8 mouse cellular contexts compared by ENCODE assay signal in genomic region chr3:66985539-66986286, GRCm38 (mm10). TPM values are rescaled to one million over a fixed set of nuclear protein-coding genes. Genes with fewer than 3 reads are reported as not detected.
DNase-seq lines count a peak whose midpoint lies in the region; ATAC-seq and TF ChIP-seq lines count a peak whose summit lies in the region.

No protein-coding gene starts in this region.

- H3K4me1 ChIP-seq in hindbrain, embryonic 12.5 days: peaks cover 23% of the 10 kb centered on the region

- peak overlapping the region; percentile 70 for H3K4me2 ChIP-seq in hindbrain, embryonic 12.5 days (replicated peaks)

- H3K36me3 ChIP-seq in hindbrain, embryonic 12.5 days: no peaks in the 10 kb centered on the region

- ATAC-seq in Patski: peak; percentile 60
- peak; percentile 96 for ATAC-seq in hindbrain, embryonic 12.5 days (ENCODE audit: low FRiP score)

- H3K9ac ChIP-seq in hindbrain, embryonic 12.5 days: peak overlapping the region; percentile 76

- H3K27me3 ChIP-seq in Patski: no peaks in the 10 kb centered on the region
- H3K27me3 ChIP-seq in hindbrain, embryonic 12.5 days: peaks cover 29% of the 10 kb centered on the region

- H3K9me3 ChIP-seq in hindbrain, embryonic 12.5 days (replicated peaks): no peaks in the 10 kb centered on the region

- in situ Hi-C loops in Patski (cut with MboI; ENCODE audit: low pct_unique_long_range_greater_than_20kb): loop anchor here (10.0 to 25.0 kb wide), 4 partner anchors 359 to 1023 kb away; partner anchors contain the start of genes Ccnl1 and Veph1

- DNase-seq in Patski (ENCODE audit: low read depth, low spot score): peak; percentile 67
- DNase-seq in cerebellum, postnatal 10 days: peak; percentile 83 to 85
- DNase-seq in frontal cortex, postnatal 10 days (ENCODE audit: low spot score in 2 of 2): peak; percentile 47 to 70
- peak; percentile 78 to 80 for DNase-seq in layer of hippocampus, postnatal 14 days (ENCODE audit: low spot score in 2 of 2)
- DNase-seq in lung, postnatal 10 days: peak; percentile 84
- DNase-seq in ovary, postnatal 14 days (ENCODE audit: low spot score): peak; percentile 63
- peak; percentile 73 for DNase-seq in thymus, postnatal 36 days

- POLR2A ChIA-PET in Patski (lab: Charles Lee): no interaction called here

- H3K27ac ChIP-seq in hindbrain, embryonic 12.5 days: peak overlapping the region; percentile 70

- WGBS in hindbrain, embryonic 12.5 days: under 1% methylated on average over 58 of the region's 60 CpGs

- H3K4me3 ChIP-seq in hindbrain, embryonic 12.5 days: peak overlapping the region; percentile 77

- CTCF ChIA-PET in Patski (lab: Charles Lee): interaction anchor here (0.8 to 2.1 kb wide), 4 partner anchors 10 to 575 kb away, joined by 3 to 7 read pairs (median 4); no protein-coding TSS in a partner anchor

- TF ChIP-seq CTCF in Patski (IDR thresholded peaks at IDR 0.05): no peak

RNA-seq across cellular contexts. Expression of gene Shox2, which starts 4.1 kb away (rescaled TPM):
- 69.0 TPM for polyA plus RNA-seq in Patski (2021)
- polyA plus RNA-seq in hindbrain, embryonic 12.5 days (2016; fragmentation: Nextera tagmentation; extraction: Ambion mirVana): 40.6 and 42.4 TPM in 2 replicates
- total RNA-seq in layer of hippocampus, postnatal 14 days (2021): 1 to 10 TPM; 1.0 to 5.0 TPM

RNA-seq across cellular contexts. Expression of gene Rsrc1, which starts 4.5 kb away (rescaled TPM):
- 103 TPM for polyA plus RNA-seq in Patski (2021)
- polyA plus RNA-seq in hindbrain, embryonic 12.5 days (2016; fragmentation: Nextera tagmentation; extraction: Ambion mirVana): 40.3 and 40.7 TPM in 2 replicates
- total RNA-seq in layer of hippocampus, postnatal 14 days (2021): 10 to 100 TPM; 32.1 to 33.3 TPM

Comparison
In these comparisons a context has a peak if more than half of its experiments do, and no peak if none do; other contexts are left out.
1. Peak in every context shown above with its lines: DNase-seq, ATAC-seq, H3K4me3 ChIP-seq and H3K27ac ChIP-seq.